Mouse (Mus musculus) neural tube, embryonic 10.5 days (tissue): ENCODE measurements at regions not wholly inside any gene's neighbourhood (a gene's known extent, or its start where the extent isn't known, plus 50 kb on each side); places are given as distances from the start of the nearest gene placed in this dataset.
A peak's percentile ranks its signal among the peaks of the same experiment; 100 is the strongest.

Experiments
- DNase-seq: peaks from one replicate; pipeline ENCODE4 v3.0.0-alpha.2; 2017; ENCODE audit warnings: low spot score; ENCODE audit errors: extremely low spot score

- DNase-seq = peak; percentile 22
These were observed 105.6 kb downstream of the Rassf10 start for GRCm38 (mm10) chr7:113059211-113059966.

DNA sequence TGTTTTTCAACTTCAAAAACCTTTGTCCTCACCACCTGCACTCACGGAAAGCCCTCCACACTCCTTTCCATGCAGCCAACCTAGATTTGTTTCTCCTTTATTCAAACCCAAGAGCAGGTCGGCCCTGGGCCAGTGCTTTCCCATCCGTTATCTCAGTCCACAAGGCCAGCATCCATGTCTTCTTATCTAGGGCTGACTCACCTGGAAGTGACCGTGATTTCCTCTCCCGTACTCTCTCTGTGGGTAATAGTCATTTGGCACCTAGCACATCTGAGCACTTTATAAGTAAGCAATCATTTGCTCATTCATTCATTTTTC, 106.2 kb downstream of the Rassf10 start:
- DNase-seq = no peak

GRCm38 (mm10) chr7:113060991-113061390, 107.2 kb downstream of the Rassf10 start:
- no peak for DNase-seq

- DNase-seq = no peak
These were observed 112.8 kb downstream of the Rassf10 start for GRCm38 (mm10) chr7:113066536-113066935.

DNA sequence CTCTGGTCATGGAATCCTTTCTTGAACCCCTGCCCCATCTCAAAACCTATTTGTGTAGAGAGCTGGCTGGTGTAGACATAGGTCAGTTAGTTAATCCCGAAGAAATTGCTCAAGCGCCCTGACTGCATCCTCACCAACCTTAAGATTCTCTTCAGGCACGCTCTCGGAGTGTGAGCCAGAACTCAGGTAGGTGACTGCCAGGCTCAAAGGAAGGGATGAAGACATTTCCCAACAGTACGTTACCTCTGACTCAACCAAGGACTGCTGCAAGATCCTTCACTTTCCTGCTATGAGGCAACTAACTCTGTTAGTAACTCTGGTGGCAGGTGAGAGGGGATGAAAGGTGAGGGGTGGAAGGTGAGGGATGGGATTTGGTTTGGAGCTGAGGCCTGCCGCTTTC, 114.5 kb downstream of the Rassf10 start:
- DNase-seq = no peak

GRCm38 (mm10) chr7:113069336-113069924, 115.7 kb downstream of the Rassf10 start:
- DNase-seq = no peak

- no peak for DNase-seq
These were observed 117.7 kb downstream of the Rassf10 start for GRCm38 (mm10) chr7:113071418-113071817.

DNA sequence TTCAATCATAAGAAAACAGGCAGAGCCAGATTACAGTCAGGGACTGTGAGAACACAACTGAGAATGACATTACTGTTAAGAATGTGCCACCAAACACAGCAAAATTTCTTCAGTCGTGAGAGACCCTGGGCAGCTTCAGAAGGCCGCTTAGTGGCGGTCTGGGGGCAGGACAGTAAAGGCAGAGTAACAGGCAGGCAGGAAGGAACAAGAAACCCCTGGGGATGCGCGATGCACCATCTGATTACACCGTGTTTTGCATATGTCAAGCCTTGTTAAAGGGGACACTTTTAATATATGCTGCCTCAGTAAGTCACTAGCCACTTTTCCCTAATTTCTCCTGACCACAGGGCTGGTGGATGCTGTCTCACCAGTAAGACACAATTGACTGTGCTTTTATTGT, 120.0 kb downstream of the Rassf10 start:
- DNase-seq = no peak

GRCm38 (mm10) chr7:113075371-113075770, 121.6 kb downstream of the Rassf10 start:
- DNase-seq = no peak

- DNase-seq = no peak
These were observed 122.5 kb downstream of the Rassf10 start for GRCm38 (mm10) chr7:113076243-113076642.

DNA sequence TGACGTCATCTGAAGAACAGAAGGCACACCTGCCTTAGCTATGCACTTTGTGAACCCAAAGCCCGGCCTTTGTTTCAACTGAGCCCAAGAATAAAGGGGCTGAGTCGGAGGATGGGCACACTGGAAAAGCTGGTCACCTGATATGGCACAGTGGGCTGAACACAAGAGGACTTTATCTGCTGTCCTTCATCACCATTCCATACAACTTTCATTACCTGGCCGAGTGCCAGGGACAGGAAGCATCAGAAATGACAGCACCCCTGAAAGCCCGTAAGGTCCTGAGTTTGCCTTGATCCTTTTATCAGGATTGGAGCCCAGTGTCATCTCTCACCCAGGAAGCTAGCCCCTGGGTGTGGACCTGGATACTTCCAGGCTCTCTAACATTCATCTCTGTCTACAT, 126.1 kb upstream of the Arntl start:
- no peak for DNase-seq

- no peak for DNase-seq
These were observed 122.2 kb upstream of the Arntl start for GRCm38 (mm10) chr7:113084930-113085625.

DNA sequence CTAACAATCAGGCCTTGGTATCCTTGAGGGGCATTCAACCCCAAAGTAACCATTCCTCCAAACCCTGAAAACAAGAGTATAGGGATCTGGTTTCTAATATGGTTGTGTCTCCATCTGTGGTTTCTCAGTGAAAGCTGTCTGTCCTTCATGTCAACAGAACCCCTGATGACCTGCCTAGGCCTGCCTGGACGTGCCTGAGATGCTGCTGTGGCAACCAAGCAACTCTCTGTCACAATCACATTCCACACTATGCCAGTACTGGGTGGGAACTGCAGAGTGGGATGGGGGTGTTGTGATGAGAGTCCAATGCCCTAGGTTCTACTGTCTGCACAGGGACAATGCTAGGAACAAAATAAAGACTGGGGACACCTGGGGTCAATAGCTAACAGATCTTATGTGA, 121.1 kb upstream of the Arntl start:
- no peak for DNase-seq

- no peak for DNase-seq
These were observed 119.6 kb upstream of the Arntl start for GRCm38 (mm10) chr7:113087646-113088045.

DNA sequence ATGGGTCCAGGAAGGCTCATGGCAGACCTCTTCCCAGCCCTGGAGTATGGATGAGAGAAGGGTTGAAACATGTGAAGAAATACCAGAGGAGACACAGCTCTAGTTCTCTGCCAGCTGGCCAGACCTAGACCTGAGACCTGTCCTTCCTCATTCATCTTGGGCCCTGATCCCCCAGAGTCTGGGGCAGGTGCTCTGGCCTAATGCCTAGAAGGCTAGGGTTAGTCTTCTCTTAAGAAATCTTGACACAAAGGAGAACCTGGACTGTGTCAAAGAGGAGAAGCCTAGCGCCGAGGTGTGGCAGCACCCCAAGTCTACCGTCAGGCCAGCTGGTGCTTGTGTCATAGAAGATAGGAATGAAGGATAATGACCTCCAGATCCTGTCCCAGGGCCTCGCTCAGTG, 118.2 kb upstream of the Arntl start:
- no peak for DNase-seq

DNA sequence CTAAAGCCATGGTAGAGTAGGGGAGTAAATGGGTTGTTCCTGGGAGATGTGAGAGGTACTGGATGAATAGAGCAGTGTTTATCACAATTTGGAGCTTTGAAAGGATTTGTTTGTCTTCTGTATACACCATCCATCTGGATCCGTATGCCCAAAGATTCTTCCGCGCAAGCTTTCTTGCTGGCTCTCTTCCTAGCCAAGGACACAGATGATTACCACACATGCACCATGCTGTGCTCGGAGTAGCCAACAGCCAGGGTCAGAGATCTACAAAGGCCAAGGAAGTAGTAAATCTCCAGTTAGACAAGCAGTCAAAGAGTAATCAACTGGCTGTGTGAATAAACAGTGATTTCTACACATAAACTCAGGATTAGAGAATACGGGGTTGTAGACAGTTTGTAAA, 113.3 kb upstream of the Arntl start:
- no peak for DNase-seq

DNA sequence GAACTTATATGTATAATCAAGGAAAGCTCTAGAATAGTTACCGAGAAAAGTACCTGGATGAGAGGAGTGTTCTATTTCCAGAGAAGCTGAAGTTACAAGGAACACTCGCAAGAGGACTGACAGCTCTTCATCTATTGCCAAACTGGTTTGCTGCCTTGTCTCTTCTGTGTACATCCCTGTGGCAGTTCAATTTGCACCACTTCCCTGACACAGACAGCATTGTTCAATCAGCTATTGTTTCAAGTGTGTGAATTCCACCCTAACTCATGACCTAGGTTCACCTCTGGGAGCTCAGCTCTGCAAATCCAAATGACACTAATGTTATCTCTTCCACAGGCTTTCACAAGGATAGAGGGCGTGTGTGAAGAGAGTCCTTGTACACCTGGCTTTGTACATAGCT, 112.2 kb upstream of the Arntl start:
- no peak for DNase-seq

DNA sequence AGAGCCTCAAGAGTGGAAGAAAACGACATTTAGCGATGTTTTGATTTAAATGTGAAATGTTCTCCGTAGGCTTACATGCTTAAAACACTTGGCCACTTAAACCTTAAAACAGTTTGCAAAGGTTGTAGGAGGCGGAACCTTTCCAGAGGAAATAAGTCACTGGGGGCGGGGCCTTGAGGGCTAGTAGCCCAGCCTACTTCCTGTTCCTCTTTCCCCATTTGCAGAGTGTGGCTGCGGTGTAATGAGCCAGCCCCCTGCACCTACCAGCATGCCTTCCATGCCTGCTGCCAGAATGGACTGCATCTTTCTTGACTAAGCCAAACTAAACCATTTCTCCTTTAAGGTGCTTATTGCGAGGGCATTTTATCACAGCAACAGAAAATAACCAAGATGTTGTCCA, 103.0 kb upstream of the Arntl start:
- DNase-seq = no peak

DNA sequence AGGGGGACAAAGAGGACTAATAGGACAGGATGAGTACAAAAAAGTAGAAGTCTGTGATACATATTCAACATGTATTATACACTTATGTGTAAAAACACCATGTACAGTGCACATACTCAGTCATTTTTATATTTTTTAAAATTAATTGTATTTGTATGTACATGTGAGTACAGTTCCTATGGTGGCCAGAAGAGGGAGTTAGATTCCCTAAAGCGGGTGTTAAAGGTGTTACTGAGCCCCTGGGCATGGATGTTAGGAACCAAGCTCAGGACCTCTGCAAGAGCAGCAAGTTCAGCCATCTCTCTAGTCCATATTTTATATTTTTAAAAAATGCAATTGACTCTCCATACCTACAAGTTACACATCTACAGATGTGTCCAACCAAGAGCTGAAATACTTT, 101.9 kb upstream of the Arntl start:
- no peak for DNase-seq

GRCm38 (mm10) chr7:113106731-113107130, 100.5 kb upstream of the Arntl start:
- no peak for DNase-seq

DNA sequence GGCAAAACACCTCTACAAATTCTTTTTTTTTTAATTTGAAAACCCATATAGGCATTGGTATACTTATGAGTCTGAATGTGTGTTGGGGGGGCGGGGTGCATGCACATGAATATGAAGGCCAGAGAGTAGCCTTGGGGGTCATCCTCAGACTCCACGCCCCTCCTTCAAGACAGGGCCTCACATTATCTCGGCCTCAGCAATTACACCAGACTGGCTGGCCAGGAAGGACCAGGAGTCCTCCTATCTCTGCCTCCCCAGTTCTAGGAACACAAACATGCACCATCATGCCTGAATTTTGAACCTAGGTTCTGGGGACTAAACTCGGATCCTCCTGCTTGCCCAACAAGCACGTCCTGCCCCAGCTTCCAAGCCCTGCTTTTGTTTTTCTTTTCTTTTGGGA, 99.3 kb upstream of the Arntl start:
- no peak for DNase-seq

GRCm38 (mm10) chr7:113108442-113109000, 98.7 kb upstream of the Arntl start:
- DNase-seq = no peak

DNA sequence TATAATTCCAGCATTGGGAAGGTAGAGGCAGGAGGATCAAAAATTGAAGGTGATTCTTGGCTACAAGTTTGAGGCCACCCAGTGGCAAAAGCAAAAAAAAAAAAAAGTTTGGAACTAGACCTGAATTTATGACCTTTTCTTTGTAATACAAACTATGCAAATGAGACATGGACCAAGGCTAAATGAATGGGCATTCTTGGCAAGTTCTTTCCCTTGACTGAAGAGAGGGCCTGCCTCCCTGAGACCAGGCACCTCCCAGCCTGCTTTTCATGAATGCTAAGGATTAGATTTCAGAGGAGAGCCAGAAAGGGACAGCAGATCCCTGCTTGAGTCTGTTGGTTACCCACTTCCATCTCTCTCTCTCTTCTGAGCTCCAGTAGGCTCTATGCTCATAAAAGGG, 97.8 kb upstream of the Arntl start:
- DNase-seq = no peak
